Mouse (Mus musculus): ENCODE data around the gene Tcf3. TPM values are rescaled to one million over a fixed set of nuclear protein-coding genes. Genes with fewer than 3 reads are reported as not detected.

Gene Tcf3
- polyA plus RNA-seq, 1 experiment from 2014 or later = 30.9 TPM

- peak; percentile 67 for DNase-seq (ENCODE audit: low spot score)
- Histone ChIP-seq H3K9ac (ENCODE audit: low read length) (peak overlapping the region; percentile 92), H3K36me3 (ENCODE audit: control insufficient read depth, insufficient read depth, low read length) (peaks cover 11% of the 10 kb centered on the region), H3K4me1 (replicated peaks; ENCODE audit: control insufficient read depth, insufficient read depth) (peaks cover 12% of the 10 kb centered on the region; the same call in 1 of the 2 replicates), H3K9me3 (ENCODE audit: control insufficient read depth, low read length) (no peaks in the 10 kb centered on the region), H3K27ac (replicated peaks) (peak overlapping the region; percentile 83), H3K4me3 (ENCODE audit: low read depth, low read length) (peak overlapping the region; percentile 73), H3K4me2 (replicated peaks; ENCODE audit: low read depth) (peak overlapping the region; percentile 83), H3K27me3 (ENCODE audit: control insufficient read depth, insufficient read depth, low read length) (no peaks in the 10 kb centered on the region)
- TF ChIP-seq EP300 (optimal IDR thresholded peaks at IDR 0.05) (no peak), CTCF (IDR thresholded peaks at IDR 0.05; ENCODE audit: low read depth) (no peak)
- ATAC-seq (ENCODE audit: low FRiP score, low TSS enrichment) = peak; percentile 25
- 3% methylated on average over 34 of the region's 34 CpGs for WGBS
Measured at GRCm38 (mm10) chr10:80385811-80386734, 47.4 kb downstream of the Tcf3 start.

- H3K4me1 ChIP-seq (replicated peaks; ENCODE audit: control insufficient read depth, insufficient read depth) = peaks cover 12% of the 10 kb centered on the region; the same call in 1 of the 2 replicates
Measured at GRCm38 (mm10) chr10:80385310-80385709, 48.1 kb downstream of the Tcf3 start.

GRCm38 (mm10) chr10:80384709-80385108 is 48.7 kb downstream of the Tcf3 start:
- H3K9me3 ChIP-seq (ENCODE audit: control insufficient read depth, low read length) = no peaks in the 10 kb centered on the region

More at GRCm38 (mm10) chr10:80385310-80385709, 48.1 kb downstream of the Tcf3 start:
- TF ChIP-seq EP300 (optimal IDR thresholded peaks at IDR 0.05) (no peak), CTCF (IDR thresholded peaks at IDR 0.05; ENCODE audit: low read depth) (no peak)
- peak overlapping the region; percentile 92 for H3K9ac ChIP-seq (ENCODE audit: low read length)
- no peaks in the 10 kb centered on the region for H3K9me3 ChIP-seq (ENCODE audit: control insufficient read depth, low read length)
- ATAC-seq (ENCODE audit: low FRiP score, low TSS enrichment) = no peak
- H3K36me3 ChIP-seq (ENCODE audit: control insufficient read depth, insufficient read depth, low read length) = peaks cover 16% of the 10 kb centered on the region
- peak overlapping the region; percentile 83 for H3K4me2 ChIP-seq (replicated peaks; ENCODE audit: low read depth)
- H3K27ac ChIP-seq (replicated peaks) = no peak overlapping the region
- no peak for DNase-seq (ENCODE audit: low spot score)
- 24% methylated on average over 7 of the region's 7 CpGs for WGBS
- H3K27me3 ChIP-seq (ENCODE audit: control insufficient read depth, insufficient read depth, low read length) = no peaks in the 10 kb centered on the region
- peak overlapping the region; percentile 73 for H3K4me3 ChIP-seq (ENCODE audit: low read depth, low read length)

GRCm38 (mm10) chr10:80384115-80384639 is 49.3 kb downstream of the Tcf3 start:
- Histone ChIP-seq H3K36me3 (ENCODE audit: control insufficient read depth, insufficient read depth, low read length) (peaks cover 16% of the 10 kb centered on the region), H3K27me3 (ENCODE audit: control insufficient read depth, insufficient read depth, low read length) (no peaks in the 10 kb centered on the region), H3K4me2 (replicated peaks; ENCODE audit: low read depth) (no peak overlapping the region), H3K4me3 (ENCODE audit: low read depth, low read length) (no peak overlapping the region), H3K4me1 (replicated peaks; ENCODE audit: control insufficient read depth, insufficient read depth) (peaks cover 12% of the 10 kb centered on the region; the same call in 1 of the 2 replicates), H3K27ac (replicated peaks) (no peak overlapping the region), H3K9ac (ENCODE audit: low read length) (no peak overlapping the region), H3K9me3 (ENCODE audit: control insufficient read depth, low read length) (no peaks in the 10 kb centered on the region)
- no peak for ATAC-seq (ENCODE audit: low FRiP score, low TSS enrichment)
- TF ChIP-seq EP300 (optimal IDR thresholded peaks at IDR 0.05) (no peak), CTCF (IDR thresholded peaks at IDR 0.05; ENCODE audit: low read depth) (no peak)
- no peak for DNase-seq (ENCODE audit: low spot score)
- WGBS = 86% methylated on average over 4 of the region's 4 CpGs

More at GRCm38 (mm10) chr10:80384709-80385108, 48.7 kb downstream of the Tcf3 start:
- TF ChIP-seq EP300 (optimal IDR thresholded peaks at IDR 0.05) = no peak
- TF ChIP-seq CTCF (IDR thresholded peaks at IDR 0.05; ENCODE audit: low read depth) = no peak
- Histone ChIP-seq H3K36me3 (ENCODE audit: control insufficient read depth, insufficient read depth, low read length) (peaks cover 16% of the 10 kb centered on the region), H3K4me2 (replicated peaks; ENCODE audit: low read depth) (peak overlapping the region; percentile 83), H3K4me3 (ENCODE audit: low read depth, low read length) (no peak overlapping the region), H3K27ac (replicated peaks) (no peak overlapping the region), H3K27me3 (ENCODE audit: control insufficient read depth, insufficient read depth, low read length) (no peaks in the 10 kb centered on the region), H3K4me1 (replicated peaks; ENCODE audit: control insufficient read depth, insufficient read depth) (peaks cover 12% of the 10 kb centered on the region; the same call in 1 of the 2 replicates), H3K9ac (ENCODE audit: low read length) (peak overlapping the region; percentile 23; the same call in 1 of the 2 replicates)
- DNase-seq (ENCODE audit: low spot score) = no peak
- WGBS = 71% methylated on average over 7 of the region's 7 CpGs
- no peak for ATAC-seq (ENCODE audit: low FRiP score, low TSS enrichment)

- Histone ChIP-seq H3K27ac (replicated peaks) (no peak overlapping the region), H3K9ac (ENCODE audit: low read length) (no peak overlapping the region), H3K36me3 (ENCODE audit: control insufficient read depth, insufficient read depth, low read length) (peaks cover 16% of the 10 kb centered on the region), H3K9me3 (ENCODE audit: control insufficient read depth, low read length) (no peaks in the 10 kb centered on the region), H3K4me3 (ENCODE audit: low read depth, low read length) (no peak overlapping the region), H3K27me3 (ENCODE audit: control insufficient read depth, insufficient read depth, low read length) (no peaks in the 10 kb centered on the region), H3K4me2 (replicated peaks; ENCODE audit: low read depth) (no peak overlapping the region), H3K4me1 (replicated peaks; ENCODE audit: control insufficient read depth, insufficient read depth) (peaks cover 12% of the 10 kb centered on the region; the same call in 1 of the 2 replicates)
- TF ChIP-seq CTCF (IDR thresholded peaks at IDR 0.05; ENCODE audit: low read depth) (peak; percentile 42; the same call in 1 of the 2 replicates), EP300 (optimal IDR thresholded peaks at IDR 0.05) (no peak)
- ATAC-seq (ENCODE audit: low FRiP score, low TSS enrichment) = no peak
- WGBS = 54% methylated on average over 4 of the region's 4 CpGs
- no peak for DNase-seq (ENCODE audit: low spot score)
Measured at GRCm38 (mm10) chr10:80383431-80383830, 50.0 kb downstream of the Tcf3 start.
